Mouse (Mus musculus): ENCODE data around the gene Kcnk4. TPM values are rescaled to one million over a fixed set of nuclear protein-coding genes. Genes with fewer than 3 reads are reported as not detected.

Gene Kcnk4
- total RNA-seq (2021): not detected
- long read RNA-seq, experiment 1: 0 reads
- long read RNA-seq, experiment 2: 0 reads

DNA sequence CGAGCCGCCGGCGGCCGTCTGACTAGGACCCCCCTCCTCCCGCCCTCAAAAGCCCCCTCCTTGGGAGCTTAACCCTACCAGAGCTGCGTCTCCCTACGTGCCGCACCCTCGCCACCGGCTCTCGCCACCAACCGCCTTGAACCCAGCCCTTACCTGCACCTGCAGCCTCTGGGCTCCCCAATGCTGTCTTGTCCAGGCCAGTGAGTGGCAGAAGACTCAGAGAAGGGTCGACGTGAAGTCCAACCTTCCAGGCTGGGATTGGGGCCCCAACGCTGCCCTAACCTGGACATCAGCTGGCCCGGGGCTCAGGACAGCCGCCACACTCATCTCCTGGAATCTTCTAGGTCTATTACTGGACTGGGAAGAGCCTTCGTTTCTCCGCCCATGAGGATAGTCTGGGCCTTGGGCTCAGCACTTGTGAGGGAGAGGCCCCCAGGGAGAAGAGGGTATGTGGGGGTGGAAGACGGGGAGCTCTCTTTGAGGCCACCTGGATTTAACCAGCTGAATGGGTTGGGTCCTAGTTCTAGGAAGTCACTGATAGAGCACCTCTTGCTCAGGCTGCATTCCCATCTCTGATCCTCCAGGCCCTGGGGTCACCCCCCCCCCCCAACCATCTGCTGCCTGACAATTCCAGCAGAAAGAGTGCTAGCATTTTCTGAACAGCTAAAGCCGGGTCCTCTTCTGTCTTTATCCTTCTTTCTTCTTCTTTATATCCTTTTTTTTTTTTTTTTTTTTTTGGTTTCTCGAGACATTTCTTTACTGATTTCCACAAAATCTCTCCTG is at the start of gene Kcnk4:
Gene Kcnk4, minus strand, starts transcription at position 321 of the 783 bp plus-strand sequence.
- no peak for DNase-seq

DNA sequence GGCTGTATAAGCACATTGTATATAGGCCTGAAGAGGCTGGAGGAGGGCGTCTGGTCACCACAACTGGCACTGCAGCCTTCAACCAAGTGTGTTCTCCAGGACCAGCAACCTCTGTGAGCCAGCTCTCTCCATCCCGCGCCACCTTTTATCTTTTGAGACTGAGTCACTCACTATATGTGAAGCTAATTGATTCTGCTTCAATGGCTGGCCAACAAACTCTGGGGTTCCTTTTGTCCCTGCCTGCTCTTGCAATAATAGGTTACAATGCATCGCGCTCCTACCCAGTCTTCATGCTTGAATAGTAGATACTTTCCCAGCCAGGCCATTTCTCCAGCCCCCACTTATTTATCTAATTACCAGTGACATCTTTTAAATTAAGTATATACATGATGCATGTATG is 49.3 kb upstream of the Kcnk4 start:
- no peak for DNase-seq

DNA sequence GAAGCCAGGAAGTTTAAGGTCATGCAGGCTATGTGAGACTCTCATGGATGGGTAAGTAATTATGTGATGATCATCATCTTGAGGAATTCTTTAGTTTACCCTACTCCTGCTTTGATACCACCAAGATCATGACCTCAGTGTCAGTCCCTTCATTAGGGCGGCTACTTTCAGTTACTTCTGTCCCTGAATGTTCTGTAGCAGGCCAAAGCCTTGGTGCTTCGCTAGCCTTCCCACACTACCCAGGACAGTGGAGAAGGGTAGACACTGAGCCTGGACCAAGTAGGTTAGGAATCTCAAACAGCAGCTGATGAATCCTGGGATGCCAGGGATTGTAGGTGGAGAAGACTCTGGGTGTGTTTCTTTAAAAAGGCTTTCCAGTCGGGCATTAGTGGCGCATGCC is 47.1 kb upstream of the Kcnk4 start:
- DNase-seq: no peak

DNA sequence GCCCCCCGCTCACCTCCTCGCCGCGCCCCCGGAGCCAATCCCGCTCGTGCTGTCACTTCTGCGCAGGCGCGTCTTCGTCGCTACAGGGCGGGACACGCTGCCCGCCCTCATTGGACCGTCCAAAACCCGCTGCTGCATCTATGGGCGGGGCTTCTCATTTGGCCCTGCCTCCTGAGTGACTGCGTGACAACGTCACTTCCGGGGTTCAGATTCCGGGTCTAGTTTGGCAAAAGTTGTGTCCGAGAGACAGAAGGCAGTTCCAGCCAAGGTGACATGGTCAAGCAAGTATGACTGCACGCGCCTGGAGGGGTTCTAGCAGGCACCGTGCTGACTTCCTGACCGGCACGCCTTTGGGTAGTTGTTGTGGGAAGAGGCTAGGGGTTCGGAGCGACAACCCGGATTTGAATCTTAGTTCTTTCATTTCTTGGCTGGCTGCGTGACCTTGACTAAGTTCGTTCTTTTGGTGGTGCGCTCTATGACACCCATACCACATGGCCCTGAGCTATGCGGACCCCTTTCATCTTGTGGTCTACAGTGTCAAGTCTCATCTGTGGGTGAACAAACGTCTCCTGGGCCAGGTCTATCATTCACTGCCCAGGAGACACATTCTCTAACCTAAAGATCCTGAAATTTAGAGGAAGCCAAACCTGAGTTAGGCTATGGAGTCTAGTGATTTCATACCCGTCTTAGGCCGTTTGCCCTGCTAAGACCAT is 46.2 kb upstream of the Kcnk4 start, which contains the start of gene Fkbp2:
Gene Fkbp2, minus strand, starts transcription at position 121 of the 713 bp plus-strand sequence.
- DNase-seq: peak; percentile 99

DNA sequence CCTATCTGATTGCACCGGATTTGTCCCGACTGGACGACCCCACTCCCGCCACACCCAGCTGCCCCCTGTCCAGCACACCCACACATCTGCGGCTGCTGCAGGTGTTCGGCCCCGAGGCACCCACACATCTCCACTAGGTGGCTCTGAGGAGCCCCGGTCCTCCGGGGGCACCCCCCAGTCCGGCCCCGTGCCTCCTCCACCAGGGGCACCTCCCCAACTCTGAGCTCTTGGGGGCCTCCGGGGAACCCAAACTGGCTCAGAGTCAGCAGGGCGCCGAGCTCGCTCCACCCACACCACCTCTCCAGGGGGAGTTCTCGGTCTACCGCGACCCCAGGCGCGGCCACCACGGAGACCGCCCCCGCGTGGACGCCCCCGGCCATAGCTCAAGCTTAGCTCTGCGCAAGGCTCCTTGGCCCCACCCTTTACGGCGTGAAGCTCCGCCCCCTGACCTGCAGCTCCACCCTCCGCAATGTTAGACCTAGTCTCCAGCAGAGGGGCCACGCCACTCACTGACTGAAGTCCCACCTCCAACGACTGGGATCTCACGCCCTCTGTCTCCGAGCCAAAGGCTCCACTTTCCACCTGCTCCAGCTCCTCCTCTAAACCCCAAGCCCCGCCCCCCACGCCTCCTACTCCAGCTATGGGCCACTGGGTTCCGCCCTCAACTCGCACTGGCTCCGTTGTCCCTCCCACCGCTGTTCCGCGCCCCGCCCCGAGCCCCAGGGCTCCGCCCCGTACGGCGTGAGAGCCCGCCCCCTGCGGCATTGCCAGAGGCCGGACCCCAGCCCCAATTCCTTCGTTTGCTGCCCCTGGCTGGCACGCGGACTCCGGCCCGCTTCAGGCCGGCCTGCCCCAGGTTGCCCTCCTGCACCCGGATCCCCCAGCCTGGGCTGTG is 45.4 kb upstream of the Kcnk4 start:
- peak; percentile 100 for DNase-seq

DNA sequence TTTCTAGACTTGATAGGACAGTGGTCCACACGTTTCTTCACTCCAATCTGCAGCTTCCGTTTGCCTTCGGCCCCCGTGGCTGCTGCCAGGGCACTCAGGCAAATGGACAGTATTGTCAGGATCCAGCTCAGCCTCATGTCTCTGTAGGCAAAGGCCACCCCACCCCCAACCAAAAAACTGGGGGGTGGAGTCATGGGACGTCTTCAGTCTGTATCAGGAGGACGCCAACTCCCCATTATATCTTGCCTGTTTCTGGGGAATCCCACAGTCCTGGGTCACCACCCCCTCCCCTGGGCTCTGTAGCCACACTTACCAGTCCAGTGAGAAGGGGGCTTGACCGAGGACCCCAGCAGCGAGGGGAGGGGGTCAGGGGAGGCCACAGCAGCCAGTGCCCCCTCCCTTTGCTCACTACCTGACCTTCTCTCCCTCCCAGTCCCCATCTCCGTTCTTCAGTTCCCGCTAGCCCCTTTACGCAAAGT is 44.7 kb upstream of the Kcnk4 start:
- peak in 1 of 2 experiments; percentile 53 for DNase-seq

DNA sequence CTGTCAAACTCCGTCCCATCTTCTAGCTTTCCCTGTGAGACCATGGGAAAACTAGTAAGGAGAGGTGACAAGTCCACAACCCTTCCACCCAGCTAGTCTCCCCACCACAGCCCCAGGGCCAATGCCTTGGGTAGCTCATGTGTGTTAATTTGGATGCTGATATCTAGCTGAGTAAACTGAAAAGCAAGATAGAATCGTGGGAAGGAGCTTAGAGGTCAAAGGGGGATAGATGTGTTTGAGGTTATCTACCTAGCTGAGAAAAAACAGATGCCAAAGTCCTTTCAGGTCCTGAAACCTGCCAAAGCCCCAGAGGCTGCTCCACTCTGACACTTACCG is 44.3 kb upstream of the Kcnk4 start:
- DNase-seq: no peak

DNA sequence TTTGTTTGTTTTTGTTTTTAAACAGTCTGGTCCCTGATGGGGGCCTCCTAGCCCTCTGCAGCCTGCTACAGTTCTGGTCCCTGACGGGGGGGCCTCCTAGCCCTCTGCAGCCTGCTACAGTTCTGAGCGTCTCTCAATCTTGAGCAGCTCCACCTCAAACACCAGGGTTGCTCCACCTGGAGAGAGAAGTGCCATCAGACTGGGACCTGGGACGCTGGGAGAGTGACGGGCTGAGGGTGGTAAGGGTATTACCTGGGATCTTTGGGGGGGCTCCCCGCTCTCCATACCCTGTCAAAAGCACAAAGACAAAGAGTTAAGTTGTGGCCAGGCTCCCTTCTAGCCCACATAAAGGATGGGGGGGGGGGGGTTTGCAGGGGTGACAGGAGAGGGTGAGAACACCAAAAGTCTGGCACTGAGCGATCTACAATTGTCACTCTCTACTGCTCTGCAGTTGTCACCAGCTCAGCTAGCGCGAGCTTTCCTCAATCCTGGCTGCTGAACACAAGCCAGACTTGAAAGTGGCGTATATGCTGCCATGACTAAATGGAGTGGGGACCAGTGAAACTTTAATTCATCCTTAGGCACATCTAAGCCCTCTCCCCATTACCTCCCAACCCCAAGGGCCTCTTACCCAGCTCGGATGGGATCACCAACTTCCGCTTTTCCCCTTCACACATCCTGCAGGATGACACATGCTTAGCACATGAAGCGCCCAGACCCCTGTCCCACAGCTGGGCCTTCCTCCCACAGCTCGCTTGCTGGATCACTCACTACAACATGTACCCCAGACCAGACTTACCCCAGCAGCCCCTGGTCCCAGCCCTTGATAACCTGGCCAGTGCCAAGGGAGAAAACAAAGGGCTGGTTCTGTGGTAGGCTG is 43.7 kb upstream of the Kcnk4 start:
- DNase-seq: no peak

DNA sequence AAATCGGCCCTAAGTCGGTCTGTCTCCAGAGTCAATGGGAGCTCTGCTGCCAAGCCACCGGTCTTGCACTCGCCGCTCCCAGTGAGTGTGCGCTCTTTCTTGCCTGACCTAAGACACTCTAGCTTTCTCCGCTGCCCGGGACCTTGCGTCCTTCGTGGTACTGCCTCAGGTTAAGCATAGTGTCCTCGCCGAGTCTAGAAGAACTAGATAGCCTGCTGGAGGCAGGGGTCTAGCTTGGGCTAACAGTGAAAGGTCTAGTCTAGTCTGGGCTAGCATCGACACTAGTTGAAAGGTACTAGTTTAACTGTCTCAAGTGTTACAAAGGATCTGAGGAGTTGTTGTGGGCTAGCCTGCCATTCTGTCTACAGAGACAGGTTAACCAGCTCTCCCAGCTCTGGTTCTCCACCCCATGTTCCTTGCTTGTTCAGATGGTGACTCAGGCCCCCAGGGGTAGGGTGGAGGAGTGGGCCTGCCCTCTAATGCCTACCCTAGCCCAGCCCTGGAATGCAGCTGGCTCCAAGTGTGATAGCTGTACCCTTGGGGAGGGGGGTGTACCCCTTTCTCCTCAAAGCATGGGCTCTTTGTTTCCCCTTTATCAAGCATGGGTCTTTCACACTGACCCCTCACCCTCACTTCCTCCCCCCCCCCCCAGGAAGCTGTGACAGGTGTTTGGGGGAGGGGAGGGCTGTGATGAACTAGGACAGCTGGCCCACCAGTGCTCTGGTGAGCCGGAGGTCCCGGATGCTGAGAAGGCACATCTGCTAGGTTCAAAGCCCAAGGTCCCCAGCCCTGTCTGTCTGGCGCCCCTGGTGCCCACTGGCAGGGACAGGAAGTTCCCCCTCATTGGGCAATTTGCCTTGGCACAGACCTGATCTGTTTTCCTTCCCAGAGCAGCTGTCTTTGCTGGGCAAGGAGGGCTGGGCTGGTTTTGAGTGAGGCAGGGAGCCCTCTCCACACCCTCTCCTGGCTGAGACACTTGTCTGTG is 41.5 kb upstream of the Kcnk4 start, which contains the start of gene Plcb3:
Gene Plcb3, minus strand, starts transcription at position 934 of the 985 bp plus-strand sequence.
- DNase-seq: peak; percentile 69 to 80

DNA sequence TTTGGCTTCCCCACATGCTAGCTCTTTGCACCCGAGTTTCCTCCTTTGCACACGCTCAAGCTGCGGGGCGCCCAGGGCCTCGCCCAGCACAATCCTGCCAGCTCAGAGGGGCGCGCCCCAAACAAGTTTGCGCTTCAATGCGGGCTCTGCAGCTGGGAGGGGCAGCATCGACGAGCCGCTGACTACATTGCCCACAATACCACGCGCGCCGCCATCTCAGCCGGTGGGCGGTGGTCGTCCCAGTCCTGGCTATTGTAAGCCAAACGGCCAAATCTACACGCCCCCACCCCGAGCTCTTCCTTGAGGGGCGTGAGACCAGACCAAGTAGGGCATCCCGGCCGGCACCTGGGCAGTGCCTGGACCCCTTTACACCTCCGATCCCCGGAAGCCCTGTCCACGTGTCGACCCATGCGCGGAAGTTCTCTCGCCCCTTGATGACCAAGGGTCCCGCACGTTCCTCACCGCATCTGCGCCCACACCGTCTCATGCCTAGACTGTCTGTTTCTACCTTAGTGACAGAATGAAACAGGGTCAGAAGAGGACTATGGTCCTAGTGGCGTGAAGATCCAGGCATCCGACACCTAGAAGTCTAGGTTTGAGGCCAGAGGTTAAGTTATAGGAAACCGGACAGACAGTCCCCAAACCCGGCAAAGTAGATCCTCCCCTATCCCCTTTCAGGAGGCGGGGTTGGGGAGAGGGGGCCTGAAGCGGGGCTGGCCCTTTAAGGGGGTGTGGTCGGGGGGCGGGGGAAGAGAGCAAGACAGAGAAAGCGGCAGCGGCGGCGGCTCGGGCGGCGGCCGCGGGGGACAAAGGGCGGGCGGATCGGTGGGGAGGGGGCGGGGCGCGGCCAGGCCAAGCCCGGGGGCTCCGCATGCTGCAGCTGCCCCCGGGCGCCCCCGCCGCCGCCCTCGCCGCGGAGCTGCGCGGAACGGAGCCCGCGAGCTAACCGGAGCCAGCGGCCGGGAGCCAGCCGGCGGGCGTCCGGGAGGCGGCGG is 40.2 kb upstream of the Kcnk4 start, which contains the start of gene Ppp1r14b:
Gene Ppp1r14b, plus strand, starts transcription at position 758 of the 995 bp plus-strand sequence.
- DNase-seq: peak; percentile 86 to 89

DNA sequence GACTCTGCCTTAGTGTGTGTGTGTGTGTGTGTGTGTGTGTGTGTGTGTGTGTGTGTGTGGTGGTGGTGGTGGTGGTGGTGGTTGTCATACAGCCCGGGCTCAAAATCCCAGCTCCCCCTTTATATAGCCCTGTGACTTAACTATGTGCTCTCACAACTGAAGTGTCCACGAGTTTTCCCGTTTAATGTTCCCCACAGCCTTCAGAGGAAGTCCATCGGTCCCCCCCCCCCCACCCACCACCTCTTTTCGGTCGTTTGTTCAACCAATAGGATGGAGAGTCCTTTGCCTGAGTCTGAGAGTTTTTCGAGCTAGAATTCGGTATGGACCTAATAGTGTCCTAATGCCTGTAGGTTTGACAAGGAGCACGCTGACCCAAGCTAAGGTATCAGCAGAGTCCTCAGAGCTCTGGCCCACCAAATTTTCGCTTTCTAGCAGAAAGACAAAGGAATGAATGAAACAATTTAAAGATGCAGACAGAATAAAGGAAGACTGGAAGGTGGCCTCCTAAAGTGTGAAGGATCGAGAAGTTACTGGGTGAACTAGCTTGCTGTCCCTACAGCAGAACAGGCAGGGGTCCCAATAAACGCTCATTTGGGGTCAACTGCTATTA is 39.4 kb upstream of the Kcnk4 start:
- DNase-seq: no peak

DNA sequence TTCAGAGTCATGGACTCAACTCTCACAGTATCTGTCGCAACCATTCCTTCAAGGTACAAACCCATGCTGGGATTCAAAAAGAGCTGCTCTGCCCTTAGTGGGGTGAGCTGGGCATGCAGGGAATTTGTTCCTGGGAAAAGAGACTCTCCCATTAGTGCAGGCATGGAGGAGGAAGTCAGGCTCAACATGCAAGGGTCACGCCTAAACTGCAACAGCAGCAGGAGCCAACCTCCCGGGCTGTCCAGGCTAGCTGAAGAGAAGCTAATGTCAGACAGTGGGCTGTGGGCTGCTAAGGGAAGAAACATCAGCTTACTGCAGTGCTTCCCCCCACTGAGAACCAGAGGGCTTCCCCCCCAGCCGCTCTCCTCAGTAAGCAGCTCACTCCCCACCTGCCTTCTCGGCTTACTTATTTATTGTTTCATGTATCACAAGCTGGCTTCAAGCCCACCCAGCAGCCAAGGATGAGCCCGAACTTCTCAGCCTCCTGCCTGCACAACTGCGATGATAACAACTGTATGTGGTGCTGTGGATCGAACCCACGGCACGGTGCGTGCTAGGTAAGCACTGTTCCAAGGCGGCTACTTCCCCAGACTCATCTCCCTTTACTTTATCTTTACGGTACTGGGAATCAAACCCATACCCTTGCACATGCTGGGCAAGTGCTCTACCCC is 38.1 kb upstream of the Kcnk4 start:
- DNase-seq: no peak

DNA sequence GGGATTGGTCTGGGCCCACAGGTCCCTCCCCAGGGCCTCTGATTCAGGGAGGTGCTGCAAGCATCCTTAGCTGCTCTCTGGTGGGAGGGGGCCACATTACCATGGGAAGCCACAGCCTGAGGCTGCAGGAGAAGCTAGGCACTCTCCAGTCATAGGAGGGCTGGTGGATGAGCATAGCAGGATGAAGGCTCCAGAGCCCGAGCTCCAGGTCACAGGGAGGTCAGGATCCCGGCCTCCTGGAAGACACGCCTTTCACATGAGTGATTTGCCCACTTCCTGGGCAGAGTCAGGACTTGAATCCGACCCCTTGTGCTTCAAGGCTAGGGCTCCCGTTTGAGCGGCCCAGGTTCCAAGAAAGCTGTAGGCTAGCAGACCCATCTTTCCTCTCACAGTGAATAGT is 37.3 kb upstream of the Kcnk4 start:
- no peak for DNase-seq

DNA sequence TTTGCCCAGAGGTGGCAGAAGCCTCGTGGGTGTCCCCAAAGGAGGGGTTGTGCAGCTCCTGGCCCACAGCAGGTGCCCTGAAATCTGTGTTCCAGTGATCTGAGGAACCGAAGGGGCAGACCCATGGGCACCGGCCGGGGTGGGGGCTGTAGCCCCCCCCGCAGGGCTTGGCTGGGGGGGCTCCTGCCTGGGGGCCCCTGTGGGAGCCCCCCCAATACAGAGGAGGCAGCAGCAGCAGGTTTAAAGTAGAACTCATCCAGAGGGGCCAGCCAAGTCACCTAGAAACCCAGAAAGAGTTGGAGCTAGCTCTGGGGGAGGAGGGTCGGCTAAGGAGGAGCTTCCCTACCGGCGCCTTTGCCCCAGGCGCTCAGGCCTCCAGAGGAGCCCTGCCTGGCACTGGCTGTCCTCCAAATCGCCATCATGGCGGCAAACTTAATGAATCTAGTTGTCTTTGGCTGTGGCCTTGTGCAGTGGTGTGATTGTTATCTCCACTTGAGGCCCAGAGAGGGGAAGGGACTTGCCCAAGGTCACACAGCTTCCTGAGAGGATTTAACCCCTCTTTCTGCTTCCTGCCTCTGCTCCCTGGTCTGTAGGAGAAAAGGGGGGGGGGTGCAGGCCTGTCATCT is 36.3 kb upstream of the Kcnk4 start:
- DNase-seq: no peak

DNA sequence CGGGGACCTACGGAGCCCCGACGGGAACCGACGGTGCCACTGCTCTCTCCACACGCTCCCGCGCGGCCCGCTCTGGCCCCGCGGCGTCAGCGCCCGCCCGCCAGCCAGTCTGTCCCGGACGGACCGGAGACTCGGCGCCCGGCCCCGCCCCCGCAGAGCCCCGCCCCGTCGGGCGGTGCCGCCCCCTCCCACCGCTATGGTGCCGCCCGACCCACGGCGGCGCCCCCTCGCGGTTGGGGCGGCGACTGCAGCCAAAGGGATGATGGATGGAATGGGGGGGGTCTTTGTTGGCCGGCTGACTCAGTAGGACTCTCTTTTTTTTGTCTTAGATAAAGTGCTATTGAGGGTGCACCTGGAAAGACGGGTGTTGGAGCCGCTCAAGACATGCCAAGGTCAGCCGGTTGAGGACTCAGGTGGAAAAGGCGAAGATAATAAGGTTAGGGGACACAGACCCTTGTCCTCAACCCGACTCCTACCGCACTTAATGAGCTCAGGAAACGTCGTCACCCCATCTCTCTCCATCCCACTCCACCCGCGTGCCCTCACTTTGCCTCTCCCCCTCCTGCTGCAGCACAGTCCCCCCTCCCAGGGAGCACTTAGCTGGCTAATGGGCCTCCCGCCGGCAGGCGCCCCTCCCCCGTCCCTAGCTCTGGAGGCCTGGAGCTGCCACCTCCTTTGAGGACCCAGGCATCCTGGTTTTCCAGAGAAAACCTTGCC is 35.5 kb upstream of the Kcnk4 start:
- DNase-seq: peak; percentile 82

DNA sequence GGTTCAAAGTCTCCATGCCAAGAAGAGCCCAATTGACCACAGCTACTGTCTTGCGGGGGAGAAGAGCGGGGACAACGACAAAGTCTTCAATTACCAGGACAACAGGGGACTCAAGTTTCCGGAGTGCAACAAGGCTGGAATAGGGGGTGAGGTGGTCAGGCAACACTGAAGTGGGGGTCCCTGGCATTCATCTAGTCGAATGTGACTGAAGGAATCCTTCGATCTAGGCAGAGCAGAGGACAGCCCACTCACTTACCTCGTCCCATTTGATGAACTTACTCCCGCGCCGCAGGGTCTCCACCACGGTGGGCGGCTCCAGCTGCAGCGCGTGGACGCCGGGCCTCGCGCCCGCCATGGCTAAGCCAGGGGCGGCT is 35.0 kb upstream of the Kcnk4 start:
- no peak for DNase-seq

All from heart, adult 18-20 months (tissue).